Mouse (Mus musculus) forebrain, embryonic 14.5 days (tissue): ENCODE measurements around the gene Olfr512. TPM values are rescaled to one million over a fixed set of nuclear protein-coding genes. Genes with fewer than 3 reads are reported as not detected.

Source experiments
- ATAC-seq: fragments of 200-750 bp; cut with Nextera tagmentation; 2 replicates; pipeline ENCODE4 v1.8.0; 2017; ENCODE audit warnings: mild to moderate bottlenecking, moderate library complexity
- DNase-seq: peaks from one replicate; pipeline ENCODE4 v3.0.0-alpha.2; 2015; ENCODE audit warnings: low spot score
- H3K27ac ChIP-seq: fragments of 300-500 bp; sonication (generic); 2 replicates; pipeline ENCODE4 v1.5.1; 2014; ENCODE audit warnings: low read depth, mild to moderate bottlenecking, control low read depth, low read length, moderate library complexity
- H3K27me3 ChIP-seq: fragments of 300-500 bp; sonication (generic); replicated peaks from 2 replicates; pipeline ENCODE4 v1.6.1; 2014; ENCODE audit warnings: low read length, control low read depth, mixed read lengths; ENCODE audit not compliant: control insufficient read depth, insufficient read depth
- H3K36me3 ChIP-seq: fragments of 300-500 bp; sonication (generic); 2 replicates; pipeline ENCODE4 v1.6.1; 2014; ENCODE audit warnings: low read length, control low read depth; ENCODE audit not compliant: control insufficient read depth, insufficient read depth
- H3K4me1 ChIP-seq: fragments of 300-500 bp; sonication (generic); 2 replicates; pipeline ENCODE4 v1.6.1; 2014; ENCODE audit warnings: antibody characterized with exemption, low read length, control low read depth; ENCODE audit not compliant: control insufficient read depth, insufficient read depth
- H3K4me2 ChIP-seq: fragments of 300-500 bp; sonication (generic); 2 replicates; pipeline ENCODE4 v1.6.1; 2014; ENCODE audit warnings: mild to moderate bottlenecking, control low read depth, low read length
- H3K4me3 ChIP-seq: fragments of 300-500 bp; sonication (generic); 2 replicates; pipeline ENCODE4 v1.5.1; 2014; ENCODE audit warnings: low read depth, low read length, control low read depth
- H3K9ac ChIP-seq: fragments of 300-500 bp; sonication (generic); 2 replicates; pipeline ENCODE4 v1.6.1; 2014; ENCODE audit warnings: mild to moderate bottlenecking, low read length, control low read depth, moderate library complexity
- H3K9me3 ChIP-seq: fragments of 300-500 bp; sonication (generic); replicated peaks from 2 replicates; pipeline ENCODE4 v1.6.1; 2016; ENCODE audit warnings: low read length, control low read depth, mixed read lengths; ENCODE audit not compliant: control insufficient read depth
- WGBS: fragments of 180-500 bp; shearing (Covaris S2); extraction: QIAGEN DNeasy Blood & Tissue Kit; methylation state at CpG from one replicate; pipeline ENCODE4 v1.1.7; 2014; 5-methylcytosine and 5-hydroxymethylcytosine counted together
- polyA plus RNA-seq: library from polyadenylated mRNA; unstranded; fragments of >200 nt; fragmentation: Nextera tagmentation; extraction: Ambion mirVana; gene quantifications from 2 replicates; pipeline ENCODE4 v1.2.1, GENCODE M21; 2014

Gene Olfr512
- not detected in 2 replicates for polyA plus RNA-seq

DNA sequence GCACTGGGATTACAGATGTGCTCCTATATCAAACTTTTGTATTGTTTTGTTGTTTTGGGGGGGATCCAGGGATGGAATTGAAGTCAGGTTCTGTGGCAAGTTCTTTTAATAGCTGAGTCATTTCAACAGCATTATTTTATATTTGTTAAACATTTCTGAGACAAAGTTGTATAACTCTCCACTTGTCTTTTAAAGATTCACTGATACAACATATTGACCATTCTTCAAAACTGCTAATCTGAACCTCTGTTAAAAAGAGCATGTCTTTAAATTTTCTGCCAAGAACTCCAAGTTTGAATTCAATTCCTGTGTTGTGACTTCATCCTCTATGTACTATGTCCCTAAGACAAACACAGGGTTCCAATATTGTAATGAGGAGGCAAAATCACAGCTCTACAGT is at the start of gene Olfr512:
Gene Olfr512 (plus strand): TSS at position 301 of the 400 bp plus-strand sequence.
- Histone ChIP-seq H3K4me1 (no peaks in the 10 kb centered on the region), H3K27ac (no peak within 1 kb of the TSS), H3K9ac (no peak within 1 kb of the TSS), H3K36me3 (no peaks in the 10 kb centered on the region), H3K4me3 (no peak within 1 kb of the TSS), H3K9me3 (no peaks in the 10 kb centered on the region), H3K4me2 (no peak within 1 kb of the TSS), H3K27me3 (no peaks in the 10 kb centered on the region)
- DNase-seq (no peak), ATAC-seq (no peak)

- H3K9me3 ChIP-seq = no peaks in the 10 kb centered on the region
- ATAC-seq = no peak
- no peak within 1 kb of the TSS for H3K4me2 ChIP-seq
- DNase-seq = no peak
- H3K9ac ChIP-seq = no peak within 1 kb of the TSS
- no peaks in the 10 kb centered on the region for H3K36me3 ChIP-seq
- H3K4me1 ChIP-seq = no peaks in the 10 kb centered on the region
- H3K4me3 ChIP-seq = no peak within 1 kb of the TSS
- H3K27me3 ChIP-seq = no peaks in the 10 kb centered on the region
- 93% methylated on average over 1 of the region's 1 CpGs for WGBS
- no peak within 1 kb of the TSS for H3K27ac ChIP-seq
Measured at GRCm38 (mm10) chr7:108666118-108666517, 47.0 kb upstream of the Olfr512 start, which contains the start of gene Olfr510. Gene Olfr510, plus strand, starts transcription at chr7:108666418.

DNA sequence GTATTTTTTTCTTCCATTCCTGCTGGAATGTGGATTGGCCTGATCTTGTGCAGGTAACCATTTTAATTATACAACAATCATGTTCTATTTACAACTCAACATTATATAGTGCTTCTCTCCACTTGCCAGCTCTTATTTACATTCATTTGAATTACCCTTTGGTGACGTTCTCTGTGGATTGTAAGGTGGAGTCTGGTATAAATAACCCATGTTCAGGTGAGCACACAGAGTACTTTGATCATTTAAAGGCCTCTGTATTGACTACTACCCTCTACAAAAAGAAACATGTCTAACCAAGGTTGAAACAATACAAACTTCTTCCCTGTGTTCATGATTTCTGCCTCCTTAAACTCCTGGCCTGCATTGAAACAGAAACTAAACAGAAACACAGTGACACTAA is 42.1 kb upstream of the Olfr512 start:
- no peak overlapping the region for H3K4me2 ChIP-seq
- H3K36me3 ChIP-seq = no peaks in the 10 kb centered on the region
- no peaks in the 10 kb centered on the region for H3K27me3 ChIP-seq
- DNase-seq (no peak), ATAC-seq (no peak)
- H3K9ac ChIP-seq = no peak overlapping the region
- H3K4me1 ChIP-seq = no peaks in the 10 kb centered on the region
- no peak overlapping the region for H3K4me3 ChIP-seq
- no peaks in the 10 kb centered on the region for H3K9me3 ChIP-seq
- 74% methylated on average over 1 of the region's 1 CpGs for WGBS
- H3K27ac ChIP-seq = no peak overlapping the region

- H3K4me3 ChIP-seq = no peak overlapping the region
- ATAC-seq (no peak), DNase-seq (no peak)
- H3K27me3 ChIP-seq = no peaks in the 10 kb centered on the region
- H3K36me3 ChIP-seq = no peaks in the 10 kb centered on the region
- no peaks in the 10 kb centered on the region for H3K9me3 ChIP-seq
- H3K4me1 ChIP-seq = no peaks in the 10 kb centered on the region
- no peak overlapping the region for H3K9ac ChIP-seq
- H3K4me2 ChIP-seq = no peak overlapping the region
- no peak overlapping the region for H3K27ac ChIP-seq
- 84% methylated on average over 4 of the region's 4 CpGs for WGBS
Measured at GRCm38 (mm10) chr7:108678886-108679285, 34.2 kb upstream of the Olfr512 start.

GRCm38 (mm10) chr7:108750673-108751072 is 37.6 kb downstream of the Olfr512 start, which contains the start of gene Olfr513:
Gene Olfr513, plus strand, starts transcription at chr7:108750973.
- no peaks in the 10 kb centered on the region for H3K36me3 ChIP-seq
- no peak within 1 kb of the TSS for H3K27ac ChIP-seq
- WGBS = 92% methylated on average over 1 of the region's 1 CpGs
- ATAC-seq (no peak), DNase-seq (no peak)
- H3K27me3 ChIP-seq = no peaks in the 10 kb centered on the region
- H3K4me2 ChIP-seq = no peak within 1 kb of the TSS
- no peak within 1 kb of the TSS for H3K9ac ChIP-seq
- no peaks in the 10 kb centered on the region for H3K9me3 ChIP-seq
- H3K4me3 ChIP-seq = no peak within 1 kb of the TSS
- H3K4me1 ChIP-seq = no peaks in the 10 kb centered on the region

GRCm38 (mm10) chr7:108760411-108760810 is 47.3 kb downstream of the Olfr512 start:
- 20% methylated on average over 3 of the region's 3 CpGs for WGBS
- Histone ChIP-seq H3K27me3 (no peaks in the 10 kb centered on the region), H3K36me3 (no peaks in the 10 kb centered on the region), H3K4me3 (no peak overlapping the region), H3K4me1 (no peaks in the 10 kb centered on the region), H3K27ac (no peak overlapping the region), H3K9me3 (no peaks in the 10 kb centered on the region), H3K4me2 (no peak overlapping the region), H3K9ac (no peak overlapping the region)
- ATAC-seq (no peak), DNase-seq (peak; percentile 1)

Other genes with a start within 250 kb of the Olfr512 start
- not detected in 2 replicates for gene Olfr498, start 248.0 kb upstream of the Olfr512 start, polyA plus RNA-seq
- gene Olfr502, start 188.3 kb upstream of the Olfr512 start, polyA plus RNA-seq = not detected in 2 replicates
- gene Olfr503, start 168.8 kb upstream of the Olfr512 start, polyA plus RNA-seq = not detected in 2 replicates
- not detected in 2 replicates for gene Olfr504, start 147.5 kb upstream of the Olfr512 start, polyA plus RNA-seq
- not detected in 2 replicates for gene Olfr506, start 102.5 kb upstream of the Olfr512 start, polyA plus RNA-seq
- gene Olfr507, start 91.5 kb upstream of the Olfr512 start, polyA plus RNA-seq = not detected in 2 replicates
- gene Olfr508, start 83.3 kb upstream of the Olfr512 start, polyA plus RNA-seq = not detected in 2 replicates
- not detected in 2 replicates for gene Olfr509, start 61.4 kb upstream of the Olfr512 start, polyA plus RNA-seq
- gene Olfr510, start 46.9 kb upstream of the Olfr512 start, polyA plus RNA-seq = not detected in 2 replicates
- gene Olfr513, start 37.7 kb downstream of the Olfr512 start, polyA plus RNA-seq = not detected in 2 replicates
- gene Olfr514, start 112.7 kb downstream of the Olfr512 start, polyA plus RNA-seq = not detected in 2 replicates
- gene Olfr516, start 137.2 kb downstream of the Olfr512 start, polyA plus RNA-seq = not detected in 2 replicates
- not detected in 2 replicates for gene Olfr517, start 159.1 kb downstream of the Olfr512 start, polyA plus RNA-seq
- not detected in 2 replicates for gene Olfr518, start 171.7 kb downstream of the Olfr512 start, polyA plus RNA-seq
- not detected in 2 replicates for gene Olfr519, start 181.1 kb downstream of the Olfr512 start, polyA plus RNA-seq
- gene Nlrp10, start 216.9 kb downstream of the Olfr512 start, polyA plus RNA-seq = not detected in 2 replicates
- 70.8 and 91.0 TPM in 2 replicates for gene Eif3f, start 221.1 kb downstream of the Olfr512 start, polyA plus RNA-seq
- gene Tub, start 237.0 kb downstream of the Olfr512 start, polyA plus RNA-seq = 28.6 and 35.1 TPM in 2 replicates